Mouse (Mus musculus) liver, postnatal 0 days (tissue): Measurements from ENCODE around the gene Sept8. TPM values are rescaled to one million over a fixed set of nuclear protein-coding genes. Genes with fewer than 3 reads are reported as not detected.

Experiments used
- ATAC-seq: fragments of 200-750 bp; cut with Nextera tagmentation; 2 replicates; pipeline ENCODE4 v1.8.0; 2017; ENCODE audit warnings: mild to moderate bottlenecking, moderate library complexity
- DNase-seq: peaks from one replicate; pipeline ENCODE4 v3.0.0-alpha.2; 2016
- H3K27ac ChIP-seq: fragments of 300-500 bp; sonication (generic); 2 replicates; pipeline ENCODE4 v1.5.1; 2014; ENCODE audit warnings: antibody characterized with exemption, moderate library complexity, mild to moderate bottlenecking, low read depth
- H3K27me3 ChIP-seq: fragments of 300-500 bp; sonication (generic); 2 replicates; pipeline ENCODE4 v1.6.1; 2014; ENCODE audit warnings: low read length, control low read depth, mixed read lengths; ENCODE audit not compliant: insufficient read depth
- H3K36me3 ChIP-seq: fragments of 300-500 bp; sonication (generic); replicated peaks from 2 replicates; pipeline ENCODE4 v1.6.1; 2014; ENCODE audit warnings: mild to moderate bottlenecking, control low read depth, low read length, moderate library complexity, mixed read lengths; ENCODE audit not compliant: insufficient read depth
- H3K4me1 ChIP-seq: fragments of 300-500 bp; sonication (generic); 2 replicates; pipeline ENCODE4 v1.6.1; 2014; ENCODE audit warnings: antibody characterized with exemption, mild to moderate bottlenecking, control low read depth; ENCODE audit not compliant: insufficient read depth
- H3K4me2 ChIP-seq: fragments of 300-500 bp; sonication (generic); 2 replicates; pipeline ENCODE4 v1.6.1; 2014; ENCODE audit warnings: low read depth, mild to moderate bottlenecking, low read length, moderate library complexity, mixed read lengths
- H3K4me3 ChIP-seq: fragments of 300-500 bp; sonication (generic); 2 replicates; pipeline ENCODE4 v1.5.1; 2014; ENCODE audit warnings: low read depth, low read length
- H3K9ac ChIP-seq: fragments of 300-500 bp; sonication (generic); replicated peaks from 2 replicates; pipeline ENCODE4 v1.6.1; 2014; ENCODE audit warnings: mild to moderate bottlenecking, moderate library complexity
- H3K9me3 ChIP-seq: fragments of 300-500 bp; sonication (generic); 2 replicates; pipeline ENCODE4 v1.6.1; 2016; ENCODE audit warnings: mild to moderate bottlenecking, control low read depth, low read length, mixed read lengths
- CTCF ChIP-seq: sonication (generic); IDR thresholded peaks from 2 replicates; pipeline ENCODE4 v1.5.1; 2016; ENCODE audit warnings: antibody characterized with exemption, low read depth
- EP300 ChIP-seq: IDR thresholded peaks from 2 replicates; pipeline ENCODE4 v1.6.1; 2016; ENCODE audit warnings: antibody characterized with exemption, low read depth, mild to moderate bottlenecking
- WGBS: fragments of 180-500 bp; shearing (Covaris S2); extraction: QIAGEN DNeasy Blood & Tissue Kit; methylation state at CpG from one replicate; pipeline ENCODE4 v1.1.7; 2014; ENCODE audit not compliant: insufficient replicate concordance; 5-methylcytosine and 5-hydroxymethylcytosine counted together
- polyA plus RNA-seq: library from polyadenylated mRNA; unstranded; fragments of >200 nt; fragmentation: Nextera tagmentation; extraction: Ambion mirVana; gene quantifications from 2 replicates; pipeline ENCODE4 v1.2.1, GENCODE M21; 2015

The Sept8 gene
- polyA plus RNA-seq, 1 experiment from 2014 or later = 7.2 TPM

GRCm38 (mm10) chr11:53590368-53590768 is 71.3 kb downstream of the Sept8 start:
- Histone ChIP-seq H3K36me3 (peaks cover 3% of the 10 kb centered on the region; the same call in 1 of the 2 replicates), H3K4me1 (peaks cover 3% of the 10 kb centered on the region; the same call in 1 of the 2 replicates), H3K9me3 (no peaks in the 10 kb centered on the region), H3K27me3 (no peaks in the 10 kb centered on the region), H3K4me3 (peak overlapping the region; percentile 31), H3K27ac (no peak overlapping the region), H3K4me2 (peak overlapping the region; percentile 58), H3K9ac (no peak overlapping the region)
- TF ChIP-seq CTCF (peak; percentile 90), EP300 (no peak)
- peak; percentile 82 for DNase-seq
- no peak for ATAC-seq
- 19% methylated on average over 15 of the region's 15 CpGs for WGBS

- no peak for DNase-seq
- 84% methylated on average over 5 of the region's 5 CpGs for WGBS
- TF ChIP-seq CTCF (no peak), EP300 (no peak)
- Histone ChIP-seq H3K27ac (no peak overlapping the region), H3K9me3 (no peaks in the 10 kb centered on the region), H3K4me1 (peaks cover 3% of the 10 kb centered on the region; the same call in 1 of the 2 replicates), H3K4me3 (no peak overlapping the region), H3K9ac (no peak overlapping the region), H3K36me3 (peaks cover 3% of the 10 kb centered on the region; the same call in 1 of the 2 replicates), H3K27me3 (no peaks in the 10 kb centered on the region), H3K4me2 (no peak overlapping the region)
- ATAC-seq = no peak
Observed at GRCm38 (mm10) chr11:53591116-53591515, 72.1 kb downstream of the Sept8 start.

Other genes with a start within 250 kb of the Sept8 start
- gene Hspa4, start 218.8 kb upstream of the Sept8 start, polyA plus RNA-seq = 37.4 and 41.4 TPM in 2 replicates
- gene Zcchc10, start 194.6 kb upstream of the Sept8 start, polyA plus RNA-seq = 6.0 and 7.4 TPM in 2 replicates
- gene Aff4, start 168.4 kb upstream of the Sept8 start, polyA plus RNA-seq = 9.1 and 12.4 TPM in 2 replicates
- 198 and 209 TPM in 2 replicates for gene Leap2, start 96.1 kb upstream of the Sept8 start, polyA plus RNA-seq
- gene Uqcrq, start 88.4 kb upstream of the Sept8 start, polyA plus RNA-seq = 1,453 and 1,461 TPM in 2 replicates
- gene Gdf9, start 88.2 kb upstream of the Sept8 start, polyA plus RNA-seq = 0.15 and 0.18 TPM in 2 replicates
- gene Gm10447, start 62.1 kb upstream of the Sept8 start, polyA plus RNA-seq = 0.06 and 0.25 TPM in 2 replicates
- gene Shroom1, start 62.1 kb upstream of the Sept8 start, polyA plus RNA-seq = 5.5 TPM in 2 replicates
- not detected in 2 replicates for gene Gm9837, start 48.8 kb upstream of the Sept8 start, polyA plus RNA-seq
- gene Gm9945, start 39.1 kb upstream of the Sept8 start, polyA plus RNA-seq = 0.15 and 0.31 TPM in 2 replicates
- gene Sowaha, start 39.0 kb upstream of the Sept8 start, polyA plus RNA-seq = 7.4 and 7.9 TPM in 2 replicates
- 5.3 and 7.1 TPM in 2 replicates for gene Kif3a, start 48.1 kb downstream of the Sept8 start, polyA plus RNA-seq
- 0.28 TPM in 1 of 2 replicates, not detected in the other for gene Il4, start 99.4 kb downstream of the Sept8 start, polyA plus RNA-seq
- not detected in 2 replicates for gene Il13, start 115.4 kb downstream of the Sept8 start, polyA plus RNA-seq
- gene Rad50, start 188.1 kb downstream of the Sept8 start, polyA plus RNA-seq = 9.7 and 11.1 TPM in 2 replicates
- not detected in 2 replicates for gene Il5, start 201.5 kb downstream of the Sept8 start, polyA plus RNA-seq